Mouse (Mus musculus): ENCODE results near the gene Gpr25. TPM values are rescaled to one million over a fixed set of nuclear protein-coding genes. Genes with fewer than 3 reads are reported as not detected.

The Gpr25 gene
- total RNA-seq (2023) = not detected

GRCm38 (mm10) chr1:136260635-136261238 is at the start of gene Gpr25:
Gene Gpr25, minus strand, starts transcription at chr1:136260873.

GRCm38 (mm10) chr1:136233892-136234594 is 26.6 kb downstream of the Gpr25 start, which contains the start of gene Inava:
Gene Inava, minus strand, starts transcription at chr1:136234264.

GRCm38 (mm10) chr1:136212803-136213202 is 47.9 kb downstream of the Gpr25 start, which contains the start of gene Mroh3:
Gene Mroh3, minus strand, starts transcription at chr1:136212828.

Other genes starting within 250 kb of the Gpr25 start
- gene Ascl5, start 210.1 kb downstream of the Gpr25 start, total RNA-seq (2023) = not detected
- gene Cacna1s, start 208.1 kb downstream of the Gpr25 start, total RNA-seq (2023) = 0.55 TPM
- 364 TPM for gene Kif21b, start 129.5 kb downstream of the Gpr25 start, total RNA-seq (2023)
- gene Mroh3, start 48.0 kb downstream of the Gpr25 start, total RNA-seq (2023) = not detected
- gene Inava, start 26.6 kb downstream of the Gpr25 start, total RNA-seq (2023) = not detected
- 36.4 TPM for gene Camsap2, start 85.2 kb upstream of the Gpr25 start, total RNA-seq (2023)
- 10.7 TPM for gene Ddx59, start 154.4 kb upstream of the Gpr25 start, total RNA-seq (2023)
- 0.34 TPM for gene Kif14, start 205.5 kb upstream of the Gpr25 start, total RNA-seq (2023)